Mouse (Mus musculus) left cerebral cortex, postnatal 14 days (tissue): ENCODE measurements around the gene Prdm16. TPM values are rescaled to one million over a fixed set of nuclear protein-coding genes. Genes with fewer than 3 reads are reported as not detected.
A peak's percentile ranks its signal among the peaks of the same experiment; 100 is the strongest.

ENCODE experiments used
- DNase-seq, 2 experiments: peaks; one replicate each; pipeline ENCODE4 v3.0.0; 2021 to 2022; ENCODE audit warnings: low spot score in 2 of 2, mixed read lengths in 1 of 2
- intact Hi-C: fragments of 180-260 bp; cut with DNase I; formaldehyde crosslinking; loops from one replicate; pipeline ENCODE4 v1.15.1; 2025
- total RNA-seq, 2 experiments: library from RNA; stranded (reverse); gene quantifications; 2 replicates each; pipeline ENCODE4 v1.2.3; 2021

Gene Prdm16
- total RNA-seq, 2 experiments from 2014 or later, result 6.8 TPM

GRCm38 (mm10) chr4:154536110-154536509 is 100.6 kb downstream of the Prdm16 start:
- no peak for DNase-seq

GRCm38 (mm10) chr4:154531368-154531767 is 105.3 kb downstream of the Prdm16 start:
- DNase-seq, result no peak
- intact Hi-C loops, result no loop called here

More at GRCm38 (mm10) chr4:154536110-154536509, 100.6 kb downstream of the Prdm16 start:
- intact Hi-C loops, result no loop called here

GRCm38 (mm10) chr4:154530336-154530735 is 106.3 kb downstream of the Prdm16 start:
- no peak for DNase-seq
- intact Hi-C loops, result no loop called here

- no peak for DNase-seq
- intact Hi-C loops, result no loop called here
Measured at GRCm38 (mm10) chr4:154527506-154527905, 109.2 kb downstream of the Prdm16 start.

- intact Hi-C loops, result no loop called here
Measured at GRCm38 (mm10) chr4:154526351-154526786, 110.3 kb downstream of the Prdm16 start.

GRCm38 (mm10) chr4:154523898-154524297 is 112.8 kb downstream of the Prdm16 start:
- no peak for DNase-seq
- intact Hi-C loops, result no loop called here

More at GRCm38 (mm10) chr4:154526351-154526786, 110.3 kb downstream of the Prdm16 start:
- no peak for DNase-seq

GRCm38 (mm10) chr4:154521881-154522676 is 114.6 kb downstream of the Prdm16 start:
- no peak for DNase-seq
- intact Hi-C loops, result no loop called here

GRCm38 (mm10) chr4:154519470-154520037 is 117.1 kb downstream of the Prdm16 start:
- intact Hi-C loops, result no loop called here
- peak in 1 of 2 experiments; percentile 18 for DNase-seq

- DNase-seq, result no peak
- intact Hi-C loops, result no loop called here
Measured at GRCm38 (mm10) chr4:154517991-154518390, 118.7 kb downstream of the Prdm16 start.

- no peak for DNase-seq
- intact Hi-C loops, result no loop called here
Measured at GRCm38 (mm10) chr4:154516470-154516869, 120.2 kb downstream of the Prdm16 start.

- DNase-seq, result no peak
- intact Hi-C loops, result no loop called here
Measured at GRCm38 (mm10) chr4:154513664-154514063, 123.0 kb downstream of the Prdm16 start.

GRCm38 (mm10) chr4:154512518-154513090 is 124.1 kb downstream of the Prdm16 start:
- intact Hi-C loops, result no loop called here
- no peak for DNase-seq

- intact Hi-C loops, result no loop called here
- DNase-seq, result no peak
Measured at GRCm38 (mm10) chr4:154511767-154512166, 124.9 kb downstream of the Prdm16 start.

GRCm38 (mm10) chr4:154506774-154507435 is 129.8 kb downstream of the Prdm16 start:
- peak; percentile 29 to 47 for DNase-seq
- intact Hi-C loops, result no loop called here

GRCm38 (mm10) chr4:154505313-154505712 is 131.4 kb downstream of the Prdm16 start:
- intact Hi-C loops, result no loop called here
- DNase-seq, result no peak

GRCm38 (mm10) chr4:154503260-154503829 is 133.3 kb downstream of the Prdm16 start:
- intact Hi-C loops, result no loop called here
- DNase-seq, result no peak

- DNase-seq, result no peak
- intact Hi-C loops, result no loop called here
Measured at GRCm38 (mm10) chr4:154502403-154503000, 134.2 kb downstream of the Prdm16 start.

GRCm38 (mm10) chr4:154500695-154501094 is 136.0 kb downstream of the Prdm16 start:
- intact Hi-C loops, result no loop called here
- no peak for DNase-seq
